In the genomic region with DNA sequence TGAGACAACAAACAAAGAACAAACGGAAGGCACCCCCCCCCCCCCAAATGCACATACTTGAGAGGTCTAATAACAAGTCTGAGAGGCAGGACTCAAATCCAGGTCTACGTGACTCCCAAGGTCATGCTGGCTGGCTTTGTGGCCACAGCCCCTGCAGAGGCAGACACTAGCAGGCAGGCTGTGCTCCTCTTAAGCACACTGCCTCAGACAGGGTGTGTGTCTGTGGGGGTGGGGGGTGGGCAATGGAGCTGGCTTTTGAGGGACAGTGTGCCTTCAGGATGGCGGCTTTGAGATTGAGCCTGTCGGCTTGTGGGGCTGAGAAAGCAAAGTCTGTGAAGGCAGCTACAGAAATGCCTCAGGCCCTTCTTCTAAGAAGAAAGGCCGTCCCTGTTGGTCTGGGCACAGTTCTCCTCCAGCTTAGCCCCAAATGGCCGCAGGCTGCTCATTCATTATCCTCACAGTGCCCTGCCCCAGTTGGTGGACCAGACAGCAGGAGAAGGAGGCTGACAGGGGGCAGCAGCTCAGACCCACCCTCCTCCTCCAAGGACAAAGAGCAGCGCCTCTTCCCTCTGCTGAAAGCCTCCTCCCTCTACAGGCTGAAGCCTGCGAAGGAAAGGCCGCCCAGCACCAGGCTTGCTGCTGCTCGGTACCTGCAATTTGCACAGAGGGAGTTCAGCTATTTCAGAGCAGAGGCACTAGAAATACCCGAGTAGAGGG, we compare ENCODE assay signal across 10 mouse cellular contexts.
DNase-seq lines count a peak whose midpoint lies in the region; ATAC-seq lines count a peak whose summit lies in the region.
"Had no signal": no experiment of that assay in that cellular context is flagged by ENCODE, and none has a peak within 500 bp of the region (broad histone marks: within the 10 kb centered on the region; RNA-seq: fewer than 3 reads in every experiment).

No protein-coding gene starts in this region.

- peak overlapping the region; percentile 71 for H3K27ac ChIP-seq in heart, embryonic 10.5 days
- H3K27ac ChIP-seq in hindbrain, embryonic 13.5 days = peak overlapping the region; percentile 94
- H3K27ac ChIP-seq in neural tube, embryonic 11.5 days (ENCODE audit: low read depth, low read length) = peak overlapping the region; percentile 79
- H3K27ac ChIP-seq: gastrocnemius, adult 2 months had no signal

- no peak overlapping the region for H3K4me2 ChIP-seq in hindbrain, embryonic 13.5 days
- H3K4me2 ChIP-seq in neural tube, embryonic 11.5 days (ENCODE audit: low read depth) = no peak overlapping the region

- H3K9ac ChIP-seq in hindbrain, embryonic 13.5 days = peak overlapping the region; percentile 61; the same call in 1 of the 2 replicates
- peak overlapping the region; percentile 16 for H3K9ac ChIP-seq in neural tube, embryonic 11.5 days (ENCODE audit: low read length)

- no peaks in the 10 kb centered on the region for H3K36me3 ChIP-seq in heart, embryonic 10.5 days
- H3K36me3 ChIP-seq in hindbrain, embryonic 13.5 days = no peaks in the 10 kb centered on the region
- no peaks in the 10 kb centered on the region for H3K36me3 ChIP-seq in neural tube, embryonic 11.5 days (ENCODE audit: control insufficient read depth, insufficient read depth, low read length)

- intact Hi-C loops in heart, postnatal 25 days (cut with DNase I) = no loop called here

- 25% methylated on average over 11 of the region's 11 CpGs for WGBS in heart, embryonic 10.5 days
- WGBS in hindbrain, embryonic 13.5 days = 13% methylated on average over 11 of the region's 11 CpGs
- 14% methylated on average over 11 of the region's 11 CpGs for WGBS in neural tube, embryonic 11.5 days

- H3K9me3 ChIP-seq in heart, embryonic 10.5 days = no peaks in the 10 kb centered on the region
- H3K9me3 ChIP-seq in hindbrain, embryonic 13.5 days = no peaks in the 10 kb centered on the region
- no peaks in the 10 kb centered on the region for H3K9me3 ChIP-seq in neural tube, embryonic 11.5 days (ENCODE audit: control insufficient read depth, low read length)

- peaks cover 21% of the 10 kb centered on the region; the same call in 1 of the 2 replicates for H3K27me3 ChIP-seq in heart, embryonic 10.5 days (ENCODE audit: insufficient read depth, poor library complexity, severe bottlenecking)
- peaks cover 7% of the 10 kb centered on the region; the same call in 1 of the 2 replicates for H3K27me3 ChIP-seq in hindbrain, embryonic 13.5 days
- H3K27me3 ChIP-seq in neural tube, embryonic 11.5 days (ENCODE audit: control insufficient read depth, insufficient read depth, low read length) = no peaks in the 10 kb centered on the region
- H3K27me3 ChIP-seq: megakaryocyte, embryonic 14.5 days had no signal

- H3K4me1 ChIP-seq in heart, embryonic 10.5 days = peaks cover 33% of the 10 kb centered on the region
- peaks cover 51% of the 10 kb centered on the region for H3K4me1 ChIP-seq in hindbrain, embryonic 13.5 days (replicated peaks)
- peaks cover 10% of the 10 kb centered on the region for H3K4me1 ChIP-seq in neural tube, embryonic 11.5 days (ENCODE audit: control insufficient read depth, insufficient read depth, low read length)
- H3K4me1 ChIP-seq: megakaryocyte, embryonic 14.5 days had no signal

- no peak overlapping the region for H3K4me3 ChIP-seq in heart, embryonic 10.5 days
- no peak overlapping the region for H3K4me3 ChIP-seq in hindbrain, embryonic 13.5 days
- no peak overlapping the region for H3K4me3 ChIP-seq in neural tube, embryonic 11.5 days (ENCODE audit: low read depth, low read length)
- H3K4me3 ChIP-seq: gastrocnemius, adult 2 months; megakaryocyte, embryonic 14.5 days had no signal

- no peak for DNase-seq in heart, embryonic 10.5 days (ENCODE audit: low spot score)
- DNase-seq in heart, adult 11 months = no peak
- DNase-seq in embryo, embryonic 10.5 days (ENCODE audit: low spot score) = peak; percentile 71
- DNase-seq in neural tube, embryonic 11.5 days (ENCODE audit: low spot score) = peak; percentile 76
- DNase-seq in spleen, postnatal 36 days (ENCODE audit: low spot score in 2 of 2) = no peak
- DNase-seq in ovary, postnatal 10 days (ENCODE audit: low spot score) = no peak
- DNase-seq in heart, postnatal 25 days (ENCODE audit: low spot score) = no peak
- DNase-seq: gastrocnemius, adult 2 months had no signal

- ATAC-seq in hindbrain, embryonic 13.5 days (ENCODE audit: low FRiP score) = peak; percentile 57
- ATAC-seq in neural tube, embryonic 11.5 days (ENCODE audit: insufficient read depth, low FRiP score, low TSS enrichment) = peak; percentile 48; the same call in 1 of the 2 replicates

Comparison
In these comparisons a context has a peak if more than half of its experiments do, and no peak if none do; other contexts are left out.
1. DNase-seq: peak in embryo, embryonic 10.5 days (single experiment) and neural tube, embryonic 11.5 days (single experiment); none in heart, embryonic 10.5 days (single experiment), heart, adult 11 months (single experiment), spleen, postnatal 36 days (0 of 2), ovary, postnatal 10 days (single experiment) and heart, postnatal 25 days (single experiment).
2. Peak in every context shown above with its lines, with median percentiles within 50 percentile points of each other: H3K27ac ChIP-seq.